Mouse (Mus musculus) myocyte (in vitro differentiated cells): ENCODE results near the gene Bad.

Experiments used
- E2F4 ChIP-seq: IDR thresholded peaks from one replicate; pipeline ENCODE4 v1.6.1; 2011; ENCODE audit warnings: mild to moderate bottlenecking, control low read depth, moderate library complexity; ENCODE audit not compliant: insufficient read depth
- MAX ChIP-seq: IDR thresholded peaks from one replicate; pipeline ENCODE4 v1.6.1; 2011; ENCODE audit warnings: low read depth, mild to moderate bottlenecking, control low read depth
- MYOD1 ChIP-seq, 3 experiments: IDR thresholded peaks; one replicate each; pipeline ENCODE4 v1.6.1; 2011; ENCODE audit warnings: control low read depth in 2 of 3, low read depth in 2 of 3, mild to moderate bottlenecking in 2 of 3, moderate library complexity in 1 of 3; ENCODE audit not compliant: insufficient read length in 2 of 3, control insufficient read depth in 1 of 3
- MYOG ChIP-seq, 3 experiments: IDR thresholded peaks; one replicate each; pipeline ENCODE4 v1.6.1; 2011; ENCODE audit warnings: control low read depth in 2 of 3, low read depth in 2 of 3, mild to moderate bottlenecking in 2 of 3; ENCODE audit not compliant: insufficient read length in 2 of 3, control insufficient read depth in 1 of 3, insufficient read depth in 1 of 3
- POLR2A ChIP-seq: IDR thresholded peaks from one replicate; pipeline ENCODE4 v1.6.1; 2011; ENCODE audit warnings: low read depth, mild to moderate bottlenecking, control low read depth, moderate library complexity; ENCODE audit not compliant: insufficient read length
- POLR2AphosphoS2 ChIP-seq: IDR thresholded peaks from one replicate; pipeline ENCODE4 v1.6.1; 2011; ENCODE audit warnings: low read depth, control low read depth; ENCODE audit not compliant: insufficient read length
- USF1 ChIP-seq: IDR thresholded peaks from one replicate; pipeline ENCODE4 v1.6.1; 2011; ENCODE audit warnings: low read depth, mild to moderate bottlenecking, control low read depth, moderate library complexity

GRCm38 (mm10) chr19:6937541-6938465 is 3.9 kb upstream of the Bad start:
- no peak for TF ChIP-seq POLR2A
- TF ChIP-seq POLR2AphosphoS2 = no peak
- no peak for TF ChIP-seq E2F4
- no peak for TF ChIP-seq MYOD1 (IDR thresholded peaks at IDR 0.05; ENCODE audit: control insufficient read depth in 1 of 3, insufficient read length in 2 of 3, low read depth in 2 of 3)
- TF ChIP-seq USF1 = no peak
- no peak for TF ChIP-seq MYOG (IDR thresholded peaks at IDR 0.05; ENCODE audit: control insufficient read depth in 1 of 3, insufficient read depth in 1 of 3, insufficient read length in 2 of 3, low read depth in 2 of 3)
- TF ChIP-seq MAX = no peak
